Mouse (Mus musculus) adrenal gland, postnatal 4 days (tissue): ENCODE measurements around the gene Plcxd3. TPM values are rescaled to one million over a fixed set of nuclear protein-coding genes. Genes with fewer than 3 reads are reported as not detected.
"Not testable (repeated sequence)": the region's sequence is repeated elsewhere in the genome, so short reads cannot be mapped to it uniquely, and the experiment has no call there.

Experiments
- DNase-seq, 2 experiments: peaks; one replicate each; pipeline ENCODE4 v3.0.0; 2021 to 2022; ENCODE audit warnings: low spot score in 2 of 2, mixed read lengths in 2 of 2
- total RNA-seq, 2 experiments: library from RNA; stranded (reverse); gene quantifications; 2 replicates each; pipeline ENCODE4 v1.2.3; 2021

Plcxd3 gene
- total RNA-seq, 2 experiments from 2014 or later: 4.3 to 6.0 TPM

DNA sequence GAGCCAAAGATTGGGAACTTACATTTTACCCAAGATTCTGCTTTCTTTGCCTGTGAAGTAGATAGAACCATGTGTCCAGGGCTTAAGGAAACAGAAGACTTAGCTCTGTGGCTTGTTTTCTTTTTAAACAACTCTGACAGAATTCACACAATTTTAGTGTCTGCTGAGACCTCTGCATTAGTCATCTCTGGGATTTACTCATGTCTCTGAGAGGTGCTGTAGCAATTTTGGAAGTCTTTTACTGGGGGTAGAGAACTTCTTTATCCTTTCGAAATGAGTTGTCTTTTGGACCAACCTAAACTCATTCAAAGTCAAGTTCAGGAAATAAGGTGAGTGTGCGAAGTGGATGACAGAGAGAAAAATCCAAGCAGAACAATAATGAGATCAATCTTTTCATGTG is 158.4 kb downstream of the Plcxd3 start:
- no peak for DNase-seq

DNA sequence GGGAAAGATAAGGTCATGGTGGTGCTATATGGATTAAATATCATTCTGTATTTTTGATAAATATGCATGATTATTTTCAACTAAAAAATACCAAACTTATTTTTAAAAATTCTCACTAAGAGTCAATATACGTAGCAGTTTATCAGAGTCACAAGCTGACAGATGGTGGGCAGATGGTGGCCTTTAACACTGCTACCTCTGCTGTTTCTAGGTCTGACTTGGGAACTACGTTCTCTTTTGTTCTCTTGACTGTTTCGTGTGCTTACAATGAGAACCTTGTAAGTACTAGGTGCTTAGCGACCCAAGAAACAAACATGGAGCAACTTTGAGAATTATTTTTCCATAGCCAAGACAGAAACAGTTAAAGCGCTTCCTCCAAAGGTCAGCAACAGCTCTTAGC is 183.8 kb downstream of the Plcxd3 start:
- no peak for DNase-seq

DNA sequence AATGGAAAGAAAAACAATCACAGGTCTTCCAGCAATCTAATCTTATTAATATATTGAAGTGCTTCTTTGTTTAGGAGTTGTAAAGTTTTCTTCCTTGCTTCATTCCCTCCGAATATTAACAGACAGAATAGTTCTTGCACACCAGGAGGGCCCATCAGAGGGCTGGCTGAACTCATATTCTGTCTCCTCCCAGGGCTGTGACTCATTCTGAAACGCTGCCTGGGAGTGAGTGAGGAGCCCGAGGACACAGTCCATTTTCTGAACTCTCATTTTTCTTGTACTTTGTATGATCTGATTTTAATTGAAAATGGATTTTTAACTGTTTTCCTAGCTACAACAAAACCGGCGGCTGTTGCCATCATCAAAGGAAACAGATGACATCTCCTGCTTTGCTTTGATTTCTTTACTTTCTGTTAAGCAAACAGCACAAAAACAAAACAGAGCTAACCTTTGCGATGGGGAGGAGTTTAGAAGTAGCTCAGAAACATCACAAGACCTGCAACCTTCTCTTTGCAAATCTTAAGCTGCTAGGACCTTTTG is 186.2 kb downstream of the Plcxd3 start:
- DNase-seq: no peak

- DNase-seq: not testable (repeated sequence)
These were observed 220.2 kb downstream of the Plcxd3 start for GRCm38 (mm10) chr15:4595521-4595920.

DNA sequence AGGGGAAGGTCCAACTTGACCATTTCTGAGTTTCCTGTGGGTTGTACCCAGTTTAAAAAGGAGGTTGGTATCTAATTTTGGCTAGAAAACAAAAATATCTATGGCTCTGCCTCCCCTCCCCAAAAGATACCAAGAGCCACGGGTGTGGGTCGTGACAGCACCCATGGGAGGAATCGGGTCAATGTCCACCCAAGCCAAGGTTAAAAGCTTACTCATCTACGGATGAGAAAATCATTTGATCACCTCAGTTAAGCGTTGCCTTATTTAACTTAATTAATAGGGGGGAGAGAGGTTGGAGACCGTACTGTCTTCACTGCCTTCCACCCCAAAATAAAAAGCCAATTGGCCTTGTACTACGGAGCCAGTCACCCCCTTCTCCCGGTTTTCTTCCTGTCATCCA is 223.4 kb downstream of the Plcxd3 start:
- not testable (repeated sequence) for DNase-seq

GRCm38 (mm10) chr15:4599331-4599730 is 224.0 kb downstream of the Plcxd3 start:
- not testable (repeated sequence) for DNase-seq

GRCm38 (mm10) chr15:4605630-4606029 is 230.3 kb downstream of the Plcxd3 start:
- DNase-seq: no peak
